In genomic region chr9:121187811-121188210, GRCm38 (mm10) we compare ENCODE assay signal across 8 mouse cellular contexts.
"Had no signal": no experiment of that assay in that cellular context is flagged by ENCODE, and none has a peak within 500 bp of the region (broad histone marks: within the 10 kb centered on the region; RNA-seq: fewer than 3 reads in every experiment).

No protein-coding gene starts in this region.

- DNase-seq: kidney, adult 2 months; kidney, postnatal 14 days; liver, embryonic 13.5 days; liver, postnatal 0 days; lung, postnatal 14 days; spleen, adult 18-20 months; thymus, adult 18-20 months; thymus, postnatal 14 days had no signal
